Mouse (Mus musculus): ENCODE measurements at regions not wholly inside any gene's neighbourhood (a gene's known extent, or its start where the extent isn't known, plus 50 kb on each side); places are given as distances from the start of the nearest gene placed in this dataset.

- no peak for TF ChIP-seq POLR2A (IDR thresholded peaks at IDR 0.05; ENCODE audit: borderline replicate concordance, low read depth, low read length)
- TF ChIP-seq CTCF (IDR thresholded peaks at IDR 0.05; ENCODE audit: low read depth, low read length) = no peak
Measured at GRCm38 (mm10) chr9:41413791-41414190, 252.3 kb upstream of the Ubash3b start.
